Mouse (Mus musculus): ENCODE results near the gene Ranbp9.
"Not testable (repeated sequence)": the region's sequence is repeated elsewhere in the genome, so short reads cannot be mapped to it uniquely, and the experiment has no call there.

Gene Ranbp9

DNA sequence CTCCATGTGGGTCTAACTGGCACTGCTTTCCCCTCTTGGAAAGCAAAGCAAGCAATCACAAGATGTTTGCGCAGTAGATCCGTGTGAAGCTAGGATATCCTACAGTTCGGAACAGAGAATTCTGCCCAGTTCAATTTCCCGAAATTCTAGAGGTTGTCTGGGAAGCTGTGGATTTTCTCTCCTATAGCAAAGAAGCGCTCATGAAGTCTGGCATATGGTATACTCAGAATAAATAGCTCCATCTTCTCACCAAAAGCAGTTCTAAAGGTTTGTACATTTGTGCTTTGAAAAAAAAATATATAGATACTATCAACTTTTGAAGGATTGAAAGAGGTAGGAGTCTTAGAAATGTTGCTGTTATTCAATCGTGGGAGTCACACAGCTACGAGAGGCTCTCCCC lies 14.6 kb upstream of the Ranbp9 start:
- no peak for DNase-seq

DNA sequence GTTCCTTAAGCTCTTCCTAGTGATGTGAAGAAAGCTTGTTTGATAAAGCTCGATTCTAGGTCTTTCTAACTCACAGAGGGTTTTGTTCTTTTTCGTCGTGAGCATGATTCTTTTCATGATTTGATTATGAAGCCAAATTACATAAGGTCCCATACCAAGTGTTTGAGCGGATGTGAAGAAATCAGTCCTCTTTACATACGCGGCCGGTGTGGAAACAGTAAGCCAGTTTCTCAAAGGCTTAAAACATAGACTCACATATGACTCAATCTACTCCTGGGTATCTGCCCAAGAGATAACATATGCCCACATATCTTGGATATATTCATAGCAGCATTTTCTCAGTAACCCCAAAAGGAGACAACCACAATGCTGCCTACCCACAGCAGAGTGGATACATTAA lies 12.6 kb upstream of the Ranbp9 start:
- DNase-seq: no peak

DNA sequence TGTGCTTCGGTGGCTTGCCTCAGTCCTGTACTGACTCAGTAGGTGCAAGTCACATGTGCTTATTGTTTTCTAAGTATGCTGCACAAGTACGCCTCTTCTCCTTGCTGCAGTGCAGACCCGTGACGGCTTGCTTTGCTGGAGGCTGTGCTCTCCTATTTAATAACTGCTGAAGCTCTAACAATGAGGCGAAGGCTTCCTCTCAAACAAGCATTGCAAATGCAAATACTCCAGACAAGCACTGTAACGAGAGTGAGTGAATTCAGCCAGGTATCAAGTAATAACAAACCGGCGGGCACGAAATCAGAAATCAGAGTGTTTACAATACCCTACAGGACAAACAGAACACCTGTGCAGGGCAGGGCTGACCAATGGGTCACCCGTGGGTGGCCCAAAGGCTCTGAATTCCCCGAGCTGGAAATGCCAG lies 12.0 kb upstream of the Ranbp9 start:
- no peak for DNase-seq

- peak; percentile 57 for DNase-seq
These were observed 5.6 kb upstream of the Ranbp9 start for GRCm38 (mm10) chr13:43486501-43487213.

DNA sequence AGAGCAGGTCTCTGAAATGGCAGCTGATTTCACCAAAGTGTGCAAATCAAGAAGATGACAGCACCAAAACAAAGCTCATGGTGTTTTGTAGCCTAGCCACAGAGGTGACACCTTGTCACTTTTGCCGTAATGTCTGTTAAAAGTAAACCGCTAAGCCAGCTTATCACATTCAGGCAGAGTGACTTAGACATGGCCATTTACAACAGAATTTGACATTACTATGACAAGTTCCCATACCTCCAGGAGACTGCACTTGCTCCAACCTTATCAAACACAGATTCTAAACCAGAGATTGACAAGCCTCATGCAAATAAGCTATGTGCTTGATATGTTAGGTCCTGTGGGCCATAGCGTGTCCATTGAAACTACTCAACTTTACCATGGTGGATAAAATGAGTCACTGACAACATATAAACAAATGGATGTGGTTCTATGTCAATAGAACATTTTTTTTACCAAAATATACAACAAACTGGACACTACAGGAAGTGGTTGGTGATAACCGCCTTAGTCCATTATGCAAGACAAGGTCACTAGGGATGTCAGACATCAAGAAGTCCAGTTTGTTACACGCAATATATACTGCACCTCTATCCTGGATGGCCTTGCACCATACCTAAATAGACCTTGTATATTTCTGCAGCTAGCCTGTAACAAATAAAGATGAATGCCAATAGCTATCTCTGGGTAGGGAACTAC lies 4.3 kb upstream of the Ranbp9 start:
- no peak for DNase-seq

GRCm38 (mm10) chr13:43482782-43483181 lies 1.7 kb upstream of the Ranbp9 start:
- DNase-seq: no peak

GRCm38 (mm10) chr13:43481859-43482245 lies 770 bp upstream of the Ranbp9 start:
- no peak for DNase-seq

DNA sequence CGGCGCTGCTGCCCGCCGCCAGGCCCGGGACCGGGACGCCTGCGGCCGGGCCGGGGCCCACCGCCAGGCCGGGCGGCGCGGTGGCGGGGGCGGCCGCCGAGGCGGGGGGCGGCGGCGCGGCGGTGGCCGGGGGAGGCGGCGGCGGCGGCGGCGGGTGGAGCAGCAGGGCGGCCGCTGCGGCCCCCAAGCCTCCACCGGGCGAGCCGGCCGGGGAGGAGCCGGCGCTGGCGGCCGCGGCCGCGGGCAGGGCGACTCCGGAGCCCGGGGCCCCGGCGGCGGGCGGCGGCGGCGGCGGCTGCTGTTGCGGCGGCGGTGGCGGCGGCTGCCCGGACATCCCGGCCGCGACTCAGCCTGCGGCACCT lies 506 bp downstream of the Ranbp9 start:
- no peak for DNase-seq

- peak; percentile 57 for DNase-seq
These were observed 1.1 kb downstream of the Ranbp9 start for GRCm38 (mm10) chr13:43479767-43480571.

- no peak for DNase-seq
These were observed 1.9 kb downstream of the Ranbp9 start for GRCm38 (mm10) chr13:43479024-43479705.

GRCm38 (mm10) chr13:43478586-43478985 lies 2.5 kb downstream of the Ranbp9 start:
- no peak for DNase-seq

DNA sequence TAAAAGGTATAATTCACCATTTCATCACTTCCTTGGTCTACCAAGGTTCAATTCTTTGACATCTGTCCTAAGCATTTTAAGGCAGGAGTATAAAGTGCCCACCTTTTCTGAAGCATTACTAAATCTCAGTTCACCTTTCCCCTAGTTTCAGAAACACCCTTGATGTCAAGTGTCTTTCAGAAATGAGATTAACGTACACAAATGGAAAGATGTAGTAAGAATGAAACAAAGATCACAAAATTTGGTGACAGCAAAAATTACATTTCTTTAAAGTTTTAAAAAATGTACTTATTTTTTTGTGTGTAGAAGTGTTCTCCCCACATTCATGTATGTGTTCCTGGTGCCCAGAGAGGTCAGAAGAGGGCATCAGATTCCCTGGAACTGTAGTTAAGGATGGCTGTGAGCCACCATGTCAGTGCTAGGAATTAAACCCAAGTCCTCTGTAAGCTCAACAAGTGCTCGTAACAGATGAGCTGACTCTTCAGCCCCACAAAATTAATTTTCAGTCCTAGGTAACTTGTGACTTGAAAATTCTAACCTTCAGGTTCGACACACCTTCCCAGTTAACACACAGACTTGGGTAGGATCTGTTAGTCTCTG lies 3.9 kb downstream of the Ranbp9 start:
- no peak for DNase-seq

DNA sequence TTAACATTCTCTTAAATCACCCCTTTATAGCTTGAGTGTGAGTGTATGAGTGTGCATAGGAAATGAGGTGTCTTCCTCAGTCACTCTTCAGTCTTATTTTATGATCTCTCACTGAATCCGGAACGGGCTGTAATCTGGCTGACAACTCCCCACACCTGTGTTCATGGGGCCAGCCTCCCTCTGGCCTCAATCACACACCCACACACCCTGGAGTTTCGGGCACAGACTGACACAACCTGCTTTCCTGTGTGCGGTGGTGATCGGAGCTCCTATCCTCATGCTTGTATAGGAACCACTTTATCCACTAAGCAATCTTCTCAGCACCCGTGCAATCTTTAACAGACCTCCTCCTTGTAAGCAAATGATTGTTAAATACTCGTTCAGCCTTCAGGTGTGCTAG lies 4.9 kb downstream of the Ranbp9 start:
- no peak for DNase-seq

DNA sequence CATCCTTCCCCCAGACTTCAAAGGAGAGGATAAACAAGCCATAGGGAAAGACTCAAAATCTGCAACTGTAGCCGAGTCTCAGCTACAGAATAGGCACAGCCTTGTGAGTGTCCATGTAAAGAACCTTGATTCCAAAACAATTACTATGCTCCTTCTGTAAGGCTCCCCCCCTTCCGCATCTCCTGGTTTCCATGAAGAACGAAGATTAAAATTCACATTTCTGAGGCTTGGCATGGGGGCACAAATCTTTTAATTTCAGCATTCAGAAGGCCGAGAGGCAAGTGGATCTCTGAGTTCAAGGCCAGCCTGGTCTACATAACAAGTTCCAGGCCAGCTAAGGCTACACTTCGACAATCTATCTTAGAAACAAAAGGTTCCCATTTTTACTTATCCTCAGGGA lies 6.4 kb downstream of the Ranbp9 start:
- no peak for DNase-seq

DNA sequence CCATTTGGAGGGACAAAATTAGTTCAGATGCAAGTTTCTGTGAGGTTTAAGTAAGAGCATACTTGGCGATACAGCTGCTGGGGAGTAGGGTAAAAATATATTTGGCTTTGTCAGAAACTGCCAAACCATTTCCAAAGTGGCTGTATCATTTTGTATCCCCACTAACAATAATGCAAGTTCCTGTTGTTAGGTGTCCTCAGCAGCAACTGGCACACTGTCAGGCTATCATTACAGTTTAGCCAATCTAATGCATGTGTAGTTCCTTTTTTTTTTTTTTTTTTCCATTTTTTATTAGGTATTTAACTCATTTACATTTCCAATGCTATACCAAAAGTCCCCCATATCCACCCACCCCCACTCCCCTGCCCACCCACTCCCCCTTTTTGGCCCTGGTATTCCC lies 9.2 kb downstream of the Ranbp9 start:
- DNase-seq: not testable (repeated sequence)

DNA sequence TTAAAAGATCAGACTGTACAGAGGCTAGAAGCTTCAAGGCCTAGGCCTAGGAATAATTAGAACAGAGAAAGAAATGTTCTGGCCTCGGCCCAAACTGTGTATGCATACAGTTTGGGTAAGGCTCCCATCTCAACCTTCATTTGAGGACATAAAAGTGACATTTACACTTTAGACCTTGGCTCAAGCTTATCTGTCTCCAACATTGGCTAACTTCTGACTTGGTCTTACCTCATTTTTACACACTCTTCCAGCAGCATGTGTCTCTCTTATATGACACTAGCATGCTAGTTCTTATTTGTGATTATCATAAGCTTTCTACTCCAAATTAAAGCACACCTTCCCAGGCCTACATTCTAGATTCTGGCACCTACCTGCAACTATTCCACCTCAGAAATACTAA lies 11.5 kb downstream of the Ranbp9 start:
- DNase-seq: no peak

DNA sequence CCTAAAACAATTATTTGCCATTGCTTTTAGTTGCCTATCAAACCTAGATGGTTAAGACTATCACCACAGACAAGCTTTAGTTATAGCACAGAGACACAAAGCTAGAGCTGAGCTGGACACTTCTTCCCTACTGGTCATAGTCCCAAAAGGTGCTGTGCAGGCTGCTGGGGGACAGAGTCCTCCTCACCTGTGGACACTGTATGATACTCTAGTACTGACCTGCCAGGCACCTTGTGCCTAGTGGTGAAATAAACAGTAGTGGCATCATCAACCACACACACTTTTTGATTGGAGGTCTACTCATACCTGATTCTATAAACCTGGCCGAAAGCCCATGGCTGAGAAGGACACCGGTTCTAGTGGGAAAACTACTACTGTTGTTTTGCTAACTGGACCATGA lies 16.5 kb downstream of the Ranbp9 start:
- no peak for DNase-seq

DNA sequence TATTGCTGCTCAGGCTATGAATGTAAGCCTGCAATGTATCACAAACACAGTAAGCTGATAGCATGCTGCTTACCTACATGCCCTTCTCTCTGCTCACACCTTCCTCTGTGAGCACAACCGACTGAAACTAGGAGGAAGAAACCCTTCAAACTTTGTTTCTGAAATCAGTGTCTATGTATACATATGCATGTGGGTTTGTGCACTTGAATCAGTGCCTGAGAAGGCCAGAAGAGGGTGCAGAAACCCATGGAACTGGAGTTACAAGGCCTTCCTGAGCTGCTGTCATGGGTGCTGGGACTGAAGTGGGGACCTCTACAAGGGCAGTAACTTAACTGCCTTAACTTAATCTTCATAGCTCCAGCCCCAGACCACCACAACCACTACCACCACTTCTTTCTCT lies 23.9 kb downstream of the Ranbp9 start:
- DNase-seq: no peak

DNA sequence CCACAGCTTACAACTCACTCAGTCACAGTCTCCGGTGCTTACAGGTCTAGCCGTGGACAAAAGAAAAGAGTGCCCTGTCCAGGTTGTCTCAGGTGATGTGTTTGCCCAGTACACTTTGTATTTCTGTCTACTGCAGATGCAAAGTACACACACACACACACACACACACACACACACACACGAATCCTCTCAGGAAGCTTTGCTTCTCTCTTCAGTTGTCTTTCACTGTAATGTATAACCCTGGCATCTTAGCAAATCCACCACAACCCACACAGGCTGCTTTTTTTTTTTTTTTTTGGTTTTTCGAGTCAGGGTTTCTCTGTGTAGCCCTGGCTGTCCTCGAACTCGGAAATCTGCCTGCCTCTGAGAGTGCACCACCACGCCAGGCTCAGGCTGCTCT lies 26.7 kb downstream of the Ranbp9 start:
- DNase-seq: no peak

DNA sequence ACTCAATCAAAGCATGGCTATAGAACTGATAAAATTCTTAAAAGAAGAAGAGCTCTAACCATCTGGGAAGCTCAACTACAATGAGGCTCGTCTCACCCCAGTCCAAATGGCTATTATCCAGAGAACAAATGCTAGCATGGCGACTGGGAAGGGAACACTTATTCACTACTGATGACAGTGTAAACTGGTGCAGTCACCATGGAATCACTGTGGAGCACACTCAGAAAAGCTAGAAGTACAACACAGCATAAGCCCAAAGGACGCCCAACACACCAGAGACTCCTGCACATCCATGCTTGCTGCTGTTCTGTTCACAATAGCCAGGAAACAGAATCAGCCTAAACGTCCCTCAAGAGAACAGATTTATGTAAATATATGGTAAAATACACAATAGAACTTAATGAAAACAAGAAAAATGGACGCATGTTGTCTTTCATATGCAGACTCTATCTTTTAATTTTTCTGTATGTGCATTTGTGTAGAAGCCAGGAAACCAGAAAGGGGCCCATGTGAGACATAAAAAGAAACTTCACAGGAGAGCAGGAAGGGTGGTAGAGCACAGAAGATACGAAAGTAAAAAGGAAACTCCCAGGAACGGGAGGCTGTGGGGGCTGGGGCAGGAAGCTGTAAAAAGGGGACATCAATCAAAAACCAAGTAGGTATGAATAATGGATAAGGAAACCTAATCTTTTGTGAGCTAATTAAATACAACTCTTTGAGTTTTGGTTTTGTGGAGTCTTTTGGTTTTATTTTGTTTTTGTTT lies 28.1 kb downstream of the Ranbp9 start:
- DNase-seq: no peak

GRCm38 (mm10) chr13:43452177-43452576 lies 28.9 kb downstream of the Ranbp9 start:
- no peak for DNase-seq

GRCm38 (mm10) chr13:43450686-43451085 lies 30.4 kb downstream of the Ranbp9 start:
- DNase-seq: no peak

Measured in cerebellum, adult 11-12 months (tissue).